In genomic region chr7:28693321-28693966, GRCm38 (mm10) we compare ENCODE assay signal across 8 mouse cellular contexts. TPM values are rescaled to one million over a fixed set of nuclear protein-coding genes. Genes with fewer than 3 reads are reported as not detected.
DNase-seq lines count a peak whose midpoint lies in the region; ATAC-seq and TF ChIP-seq lines count a peak whose summit lies in the region.

No protein-coding gene starts in this region.

- TF ChIP-seq CTCF in forebrain, postnatal 0 days (IDR thresholded peaks at IDR 0.05; ENCODE audit: low read depth) = peak; percentile 23; the same call in 1 of the 2 replicates

- H3K27me3 ChIP-seq in forebrain, postnatal 0 days (ENCODE audit: insufficient read depth, low read length) = no peaks in the 10 kb centered on the region
- peaks cover 35% of the 10 kb centered on the region for H3K27me3 ChIP-seq in hindbrain, embryonic 10.5 days (ENCODE audit: insufficient read depth, poor library complexity, severe bottlenecking)
- peaks cover 9% of the 10 kb centered on the region; the same call in 1 of the 2 replicates for H3K27me3 ChIP-seq in lung, embryonic 15.5 days

- under 1% methylated on average over 38 of the region's 38 CpGs for WGBS in forebrain, postnatal 0 days
- under 1% methylated on average over 38 of the region's 38 CpGs for WGBS in hindbrain, embryonic 10.5 days
- WGBS in lung, embryonic 15.5 days = under 1% methylated on average over 38 of the region's 38 CpGs

- peak overlapping the region; percentile 62 for H3K4me3 ChIP-seq in forebrain, postnatal 0 days (ENCODE audit: low read depth, low read length)
- H3K4me3 ChIP-seq in hindbrain, embryonic 10.5 days = peak overlapping the region; percentile 63
- peak overlapping the region; percentile 60 for H3K4me3 ChIP-seq in lung, embryonic 15.5 days

- H3K9me3 ChIP-seq in forebrain, postnatal 0 days (ENCODE audit: low read length) = no peaks in the 10 kb centered on the region
- H3K9me3 ChIP-seq in hindbrain, embryonic 10.5 days = 0 out of 2 replicates have a peak, but pooled peaks cover 3% of the 10 kb centered on the region
- no peaks in the 10 kb centered on the region for H3K9me3 ChIP-seq in lung, embryonic 15.5 days

- peak overlapping the region; percentile 68 for H3K9ac ChIP-seq in forebrain, postnatal 0 days
- H3K9ac ChIP-seq in lung, embryonic 15.5 days = peak overlapping the region; percentile 37

- H3K4me2 ChIP-seq in forebrain, postnatal 0 days (ENCODE audit: low read depth) = peak overlapping the region; percentile 83
- H3K4me2 ChIP-seq in lung, embryonic 15.5 days = peak overlapping the region; percentile 94

- no peaks in the 10 kb centered on the region for H3K36me3 ChIP-seq in forebrain, postnatal 0 days (ENCODE audit: insufficient read depth)
- H3K36me3 ChIP-seq in hindbrain, embryonic 10.5 days = no peaks in the 10 kb centered on the region
- H3K36me3 ChIP-seq in lung, embryonic 15.5 days = no peaks in the 10 kb centered on the region

- H3K4me1 ChIP-seq in forebrain, postnatal 0 days (ENCODE audit: insufficient read depth) = no peaks in the 10 kb centered on the region
- peaks cover 25% of the 10 kb centered on the region for H3K4me1 ChIP-seq in hindbrain, embryonic 10.5 days (replicated peaks)
- peaks cover 18% of the 10 kb centered on the region for H3K4me1 ChIP-seq in lung, embryonic 15.5 days

- peak; percentile 82 for ATAC-seq in forebrain, postnatal 0 days
- ATAC-seq in lung, embryonic 15.5 days (ENCODE audit: borderline replicate concordance, extremely low read depth, low FRiP score, low TSS enrichment) = peak; percentile 83

- peak; percentile 76 for DNase-seq in MN1 (ENCODE audit: low spot score)
- peak; percentile 91 to 97 for DNase-seq in cerebellum, adult 18-20 months
- DNase-seq in forebrain, postnatal 0 days = peak; percentile 77
- peak; percentile 82 for DNase-seq in hindbrain, embryonic 10.5 days (ENCODE audit: low spot score)
- peak; percentile 91 for DNase-seq in layer of hippocampus, adult 9-11 months
- DNase-seq in ovary, adult 18-20 months (ENCODE audit: low spot score) = peak; percentile 52
- DNase-seq in thymus, adult 18-20 months = peak; percentile 65 to 89

- peak overlapping the region; percentile 57; the same call in 1 of the 2 replicates for H3K27ac ChIP-seq in forebrain, postnatal 0 days (ENCODE audit: low read depth, low read length)
- peak overlapping the region; percentile 45 for H3K27ac ChIP-seq in hindbrain, embryonic 10.5 days
- H3K27ac ChIP-seq in lung, embryonic 15.5 days = no peak overlapping the region

RNA-seq across cellular contexts. Expression of gene Fbxo27, which starts 0.8 kb away (rescaled TPM):
- 7.4 and 8.2 TPM in 2 replicates for total RNA-seq in forebrain, postnatal 0 days (2014; rRNA removed)
- 9.0 and 10.0 TPM in 2 replicates for polyA plus RNA-seq in forebrain, postnatal 0 days (2015; fragmentation: Nextera tagmentation; extraction: Ambion mirVana)
- polyA plus RNA-seq in hindbrain, embryonic 10.5 days (2016; fragmentation: Nextera tagmentation; extraction: Ambion mirVana) = 5.6 TPM in 2 replicates
- polyA plus RNA-seq in lung, embryonic 15.5 days (2015; fragmentation: Nextera tagmentation; extraction: Ambion mirVana) = 6.3 and 6.5 TPM in 2 replicates

RNA-seq across cellular contexts. Expression of gene Fbxo17, which starts 23.2 kb away (rescaled TPM):
- total RNA-seq in forebrain, postnatal 0 days (2014; rRNA removed) = 2.8 and 4.6 TPM in 2 replicates
- polyA plus RNA-seq in forebrain, postnatal 0 days (2015; fragmentation: Nextera tagmentation; extraction: Ambion mirVana) = 4.2 and 4.5 TPM in 2 replicates
- polyA plus RNA-seq in hindbrain, embryonic 10.5 days (2016; fragmentation: Nextera tagmentation; extraction: Ambion mirVana) = 8.8 and 10.4 TPM in 2 replicates
- polyA plus RNA-seq in lung, embryonic 15.5 days (2015; fragmentation: Nextera tagmentation; extraction: Ambion mirVana) = 15.6 and 16.3 TPM in 2 replicates

RNA-seq across cellular contexts. Expression of gene Mrps12, which starts 48.2 kb away (rescaled TPM):
- 48.6 and 78.0 TPM in 2 replicates for total RNA-seq in forebrain, postnatal 0 days (2014; rRNA removed)
- 101 and 119 TPM in 2 replicates for polyA plus RNA-seq in forebrain, postnatal 0 days (2015; fragmentation: Nextera tagmentation; extraction: Ambion mirVana)
- 151 and 160 TPM in 2 replicates for polyA plus RNA-seq in hindbrain, embryonic 10.5 days (2016; fragmentation: Nextera tagmentation; extraction: Ambion mirVana)
- polyA plus RNA-seq in lung, embryonic 15.5 days (2015; fragmentation: Nextera tagmentation; extraction: Ambion mirVana) = 116 and 124 TPM in 2 replicates

RNA-seq across cellular contexts. Expression of gene Sars2, which starts 48.3 kb away (rescaled TPM):
- total RNA-seq in forebrain, postnatal 0 days (2014; rRNA removed) = 12.6 and 15.1 TPM in 2 replicates
- 14.3 and 16.1 TPM in 2 replicates for polyA plus RNA-seq in forebrain, postnatal 0 days (2015; fragmentation: Nextera tagmentation; extraction: Ambion mirVana)
- 38.6 and 43.9 TPM in 2 replicates for polyA plus RNA-seq in hindbrain, embryonic 10.5 days (2016; fragmentation: Nextera tagmentation; extraction: Ambion mirVana)
- 27.2 and 27.7 TPM in 2 replicates for polyA plus RNA-seq in lung, embryonic 15.5 days (2015; fragmentation: Nextera tagmentation; extraction: Ambion mirVana)
